Mouse (Mus musculus): ENCODE results near the gene Cyp26a1.

DNA sequence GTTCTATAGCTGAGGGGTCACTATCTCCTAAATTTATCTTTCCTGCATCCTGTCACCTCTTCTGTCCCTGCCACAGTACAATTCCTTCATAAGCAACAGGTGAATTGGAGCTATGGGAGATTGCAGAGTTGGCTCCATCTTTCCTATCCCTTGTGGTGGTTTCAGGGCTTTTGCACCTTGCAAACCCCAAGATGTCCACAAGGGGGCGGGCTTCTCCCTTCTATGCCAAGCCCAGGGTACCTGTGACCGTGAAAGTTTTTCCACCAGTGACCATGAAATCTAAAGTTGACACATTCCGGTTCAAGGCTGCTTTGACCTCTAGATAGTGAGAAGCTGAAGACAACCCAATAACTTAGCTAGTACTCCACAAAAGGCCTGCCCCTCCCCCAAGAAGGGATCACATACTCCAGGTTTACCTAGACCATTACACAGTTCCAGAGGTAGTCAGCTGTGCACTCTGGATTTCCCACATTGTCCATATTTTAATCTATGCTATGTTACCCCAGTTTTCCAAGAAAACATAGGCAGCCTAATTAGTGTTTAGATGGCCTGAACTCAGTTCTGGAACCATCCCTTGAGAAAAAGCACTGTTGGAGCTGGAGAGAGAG is 6.4 kb downstream of the Cyp26a1 start:
- TF ChIP-seq CTCF (IDR thresholded peaks at IDR 0.05; ENCODE audit: low read depth, low read length) = peak; percentile 83
- TF ChIP-seq POLR2A (IDR thresholded peaks at IDR 0.05; ENCODE audit: extremely low read depth, insufficient read depth, low read length) = no peak
